Mouse (Mus musculus) midbrain, embryonic 13.5 days (tissue): ENCODE results near the gene Mthfr. TPM values are rescaled to one million over a fixed set of nuclear protein-coding genes. Genes with fewer than 3 reads are reported as not detected.
"Not testable (repeated sequence)": the region's sequence is repeated elsewhere in the genome, so short reads cannot be mapped to it uniquely, and the experiment has no call there.

Source experiments
- ATAC-seq: fragments of 200-750 bp; cut with Nextera tagmentation; 2 replicates; pipeline ENCODE4 v1.8.0; 2017; ENCODE audit warnings: mild to moderate bottlenecking, moderate TSS enrichment, moderate library complexity
- H3K27ac ChIP-seq: fragments of 300-500 bp; sonication (generic); 2 replicates; pipeline ENCODE4 v1.5.1; 2015; ENCODE audit warnings: inconsistent platforms, mild to moderate bottlenecking, moderate library complexity
- H3K27me3 ChIP-seq: fragments of 300-500 bp; sonication (generic); 2 replicates; pipeline ENCODE4 v1.6.1; 2015; ENCODE audit warnings: mild to moderate bottlenecking, inconsistent platforms
- H3K36me3 ChIP-seq: fragments of 300-500 bp; sonication (generic); 2 replicates; pipeline ENCODE4 v1.6.1; 2015; ENCODE audit warnings: mild to moderate bottlenecking, inconsistent platforms
- H3K4me1 ChIP-seq: fragments of 300-500 bp; sonication (generic); replicated peaks from 2 replicates; pipeline ENCODE4 v1.6.1; 2015; ENCODE audit warnings: inconsistent platforms
- H3K4me2 ChIP-seq: fragments of 300-500 bp; sonication (generic); replicated peaks from 2 replicates; pipeline ENCODE4 v1.6.1; 2015; ENCODE audit warnings: moderate library complexity, mild to moderate bottlenecking, inconsistent platforms
- H3K4me3 ChIP-seq: fragments of 300-500 bp; sonication (generic); replicated peaks from 2 replicates; pipeline ENCODE4 v1.5.1; 2015; ENCODE audit warnings: mild to moderate bottlenecking, inconsistent platforms
- H3K9ac ChIP-seq: fragments of 300-500 bp; sonication (generic); replicated peaks from 2 replicates; pipeline ENCODE4 v1.6.1; 2015; ENCODE audit warnings: mild to moderate bottlenecking, inconsistent platforms
- H3K9me3 ChIP-seq: fragments of 300-500 bp; sonication (generic); 2 replicates; pipeline ENCODE4 v1.6.1; 2016; ENCODE audit warnings: mild to moderate bottlenecking, inconsistent platforms
- WGBS: fragments of 180-500 bp; shearing (Covaris S2); methylation state at CpG from one replicate; pipeline ENCODE4 v1.1.7; 2015; 5-methylcytosine and 5-hydroxymethylcytosine counted together
- polyA plus RNA-seq: library from polyadenylated mRNA; unstranded; fragments of >200 nt; fragmentation: Nextera tagmentation; extraction: Ambion mirVana; gene quantifications from 2 replicates; pipeline ENCODE4 v1.2.1, GENCODE M21; 2015

Gene Mthfr
- polyA plus RNA-seq, 1 experiment from 2014 or later, result 28.4 TPM

- Histone ChIP-seq H3K27me3 (no peaks in the 10 kb centered on the region), H3K27ac (peak overlapping the region; percentile 89), H3K4me3 (peak overlapping the region; percentile 91), H3K4me2 (peak overlapping the region; percentile 91), H3K9me3 (no peaks in the 10 kb centered on the region), H3K9ac (peak overlapping the region; percentile 77), H3K4me1 (peaks cover 75% of the 10 kb centered on the region), H3K36me3 (peaks cover 28% of the 10 kb centered on the region)
- ATAC-seq, result peak; percentile 53
- WGBS, result 0% methylated on average over 19 of the region's 19 CpGs
Measured at GRCm38 (mm10) chr4:148040933-148041610, 2.2 kb downstream of the Mthfr start.

- peaks cover 81% of the 10 kb centered on the region for H3K4me1 ChIP-seq
- H3K9ac ChIP-seq, result peak overlapping the region; percentile 77
- WGBS, result 5% methylated on average over 16 of the region's 16 CpGs
- peak overlapping the region; percentile 91 for H3K4me2 ChIP-seq
- no peak for ATAC-seq
- peak overlapping the region; percentile 91 for H3K4me3 ChIP-seq
- peaks cover 28% of the 10 kb centered on the region for H3K36me3 ChIP-seq
- no peaks in the 10 kb centered on the region for H3K27me3 ChIP-seq
- H3K27ac ChIP-seq, result peak overlapping the region; percentile 89
- no peaks in the 10 kb centered on the region for H3K9me3 ChIP-seq
Measured at GRCm38 (mm10) chr4:148041611-148042191, 2.8 kb downstream of the Mthfr start.

- 93% methylated on average over 6 of the region's 8 CpGs for WGBS
- not testable (repeated sequence) for H3K27ac ChIP-seq, H3K27me3 ChIP-seq, H3K9ac ChIP-seq, H3K4me3 ChIP-seq, H3K9me3 ChIP-seq, ATAC-seq
- Histone ChIP-seq H3K4me1 (peaks cover 73% of the 10 kb centered on the region), H3K36me3 (peaks cover 40% of the 10 kb centered on the region), H3K4me2 (peak overlapping the region; percentile 91; the same call in 1 of the 2 replicates)
Measured at GRCm38 (mm10) chr4:148043327-148043726, 4.5 kb downstream of the Mthfr start.

- Histone ChIP-seq H3K36me3 (peaks cover 47% of the 10 kb centered on the region), H3K4me2 (no peak overlapping the region), H3K9ac (no peak overlapping the region), H3K9me3 (no peaks in the 10 kb centered on the region), H3K4me1 (peaks cover 72% of the 10 kb centered on the region), H3K27ac (no peak overlapping the region), H3K27me3 (no peaks in the 10 kb centered on the region), H3K4me3 (no peak overlapping the region)
- WGBS, result 93% methylated on average over 2 of the region's 2 CpGs
- ATAC-seq, result no peak
Measured at GRCm38 (mm10) chr4:148044113-148044512, 5.2 kb downstream of the Mthfr start.

GRCm38 (mm10) chr4:148046450-148047031 is 7.7 kb downstream of the Mthfr start:
- Histone ChIP-seq H3K4me1 (peaks cover 48% of the 10 kb centered on the region), H3K9ac (peak overlapping the region; percentile 32; the same call in 1 of the 2 replicates), H3K27ac (peak overlapping the region; percentile 11; the same call in 1 of the 2 replicates), H3K4me2 (0 out of 2 replicates have a peak overlapping the region, but pooled peaks have one; percentile 15), H3K4me3 (no peak overlapping the region), H3K27me3 (no peaks in the 10 kb centered on the region), H3K9me3 (no peaks in the 10 kb centered on the region), H3K36me3 (peaks cover 70% of the 10 kb centered on the region)
- ATAC-seq, result peak; percentile 41
- 43% methylated on average over 4 of the region's 4 CpGs for WGBS

GRCm38 (mm10) chr4:148050396-148050914 is 11.6 kb downstream of the Mthfr start:
- not testable (repeated sequence) for H3K27ac ChIP-seq, H3K9me3 ChIP-seq, H3K4me3 ChIP-seq, H3K4me2 ChIP-seq, ATAC-seq, H3K9ac ChIP-seq, H3K27me3 ChIP-seq
- 97% methylated on average over 3 of the region's 3 CpGs for WGBS
- peaks cover 93% of the 10 kb centered on the region for H3K36me3 ChIP-seq
- peaks cover 15% of the 10 kb centered on the region for H3K4me1 ChIP-seq

GRCm38 (mm10) chr4:148051046-148051776 is 12.3 kb downstream of the Mthfr start:
- WGBS, result 97% methylated on average over 13 of the region's 13 CpGs
- no peak overlapping the region for H3K4me2 ChIP-seq
- peaks cover 7% of the 10 kb centered on the region for H3K4me1 ChIP-seq
- no peaks in the 10 kb centered on the region for H3K9me3 ChIP-seq
- 0 out of 2 replicates have a peak overlapping the region, but pooled peaks have one; percentile 5 for H3K27ac ChIP-seq
- no peak overlapping the region for H3K9ac ChIP-seq
- no peak overlapping the region for H3K4me3 ChIP-seq
- H3K27me3 ChIP-seq, result no peaks in the 10 kb centered on the region
- H3K36me3 ChIP-seq, result peaks cover 94% of the 10 kb centered on the region
- ATAC-seq, result no peak

- no peak for ATAC-seq
- peaks cover 94% of the 10 kb centered on the region for H3K36me3 ChIP-seq
- 88% methylated on average over 11 of the region's 11 CpGs for WGBS
- H3K27ac ChIP-seq, result 0 out of 2 replicates have a peak overlapping the region, but pooled peaks have one; percentile 5
- no peak overlapping the region for H3K4me2 ChIP-seq
- H3K9ac ChIP-seq, result no peak overlapping the region; the same call in 1 of the 2 replicates
- H3K27me3 ChIP-seq, result no peaks in the 10 kb centered on the region
- H3K4me3 ChIP-seq, result no peak overlapping the region
- H3K4me1 ChIP-seq, result peaks cover under 1% of the 10 kb centered on the region; the same call in 1 of the 2 replicates
- H3K9me3 ChIP-seq, result no peaks in the 10 kb centered on the region
Measured at GRCm38 (mm10) chr4:148051886-148052285, 13.0 kb downstream of the Mthfr start.

GRCm38 (mm10) chr4:148052976-148053375 is 14.1 kb downstream of the Mthfr start:
- 0 out of 2 replicates have a peak overlapping the region, but pooled peaks have one; percentile 14 for H3K27ac ChIP-seq
- no peaks in the 10 kb centered on the region for H3K4me1 ChIP-seq

GRCm38 (mm10) chr4:148053417-148053920 is 14.6 kb downstream of the Mthfr start:
- no peak for ATAC-seq
- H3K9me3 ChIP-seq, result no peaks in the 10 kb centered on the region
- 92% methylated on average over 12 of the region's 12 CpGs for WGBS
- H3K27me3 ChIP-seq, result no peaks in the 10 kb centered on the region
- H3K4me3 ChIP-seq, result no peak overlapping the region
- H3K4me1 ChIP-seq, result no peaks in the 10 kb centered on the region
- H3K4me2 ChIP-seq, result no peak overlapping the region
- peaks cover 98% of the 10 kb centered on the region for H3K36me3 ChIP-seq
- no peak overlapping the region for H3K9ac ChIP-seq
- 0 out of 2 replicates have a peak overlapping the region, but pooled peaks have one; percentile 14 for H3K27ac ChIP-seq

More at GRCm38 (mm10) chr4:148052976-148053375, 14.1 kb downstream of the Mthfr start:
- Histone ChIP-seq H3K4me3 (no peak overlapping the region), H3K9ac (no peak overlapping the region), H3K27me3 (no peaks in the 10 kb centered on the region), H3K36me3 (peaks cover 98% of the 10 kb centered on the region), H3K9me3 (no peaks in the 10 kb centered on the region), H3K4me2 (no peak overlapping the region)
- no peak for ATAC-seq
- WGBS, result 85% methylated on average over 2 of the region's 2 CpGs

GRCm38 (mm10) chr4:148054961-148055695 is 16.3 kb downstream of the Mthfr start:
- H3K4me2 ChIP-seq, result no peak overlapping the region
- H3K4me3 ChIP-seq, result no peak overlapping the region
- H3K9ac ChIP-seq, result peak overlapping the region; percentile 39; the same call in 1 of the 2 replicates
- H3K27ac ChIP-seq, result no peak overlapping the region
- H3K36me3 ChIP-seq, result peaks cover 85% of the 10 kb centered on the region
- H3K27me3 ChIP-seq, result no peaks in the 10 kb centered on the region
- H3K4me1 ChIP-seq, result no peaks in the 10 kb centered on the region
- no peaks in the 10 kb centered on the region for H3K9me3 ChIP-seq
- no peak for ATAC-seq
- 94% methylated on average over 21 of the region's 21 CpGs for WGBS
